Mouse (Mus musculus): Measurements from ENCODE around the gene Tmem233. TPM values are rescaled to one million over a fixed set of nuclear protein-coding genes. Genes with fewer than 3 reads are reported as not detected.

The Tmem233 gene
- polyA plus RNA-seq, 1 experiment: not detected

- no peaks in the 10 kb centered on the region for H3K36me3 ChIP-seq (ENCODE audit: control insufficient read depth, insufficient read depth, low read length)
- H3K4me1 ChIP-seq (ENCODE audit: control insufficient read depth, insufficient read depth, low read length): no peaks in the 10 kb centered on the region
Measured at GRCm38 (mm10) chr5:116048321-116048720, 34.7 kb downstream of the Tmem233 start.

GRCm38 (mm10) chr5:116046246-116046645, 36.8 kb downstream of the Tmem233 start:
- H3K36me3 ChIP-seq (ENCODE audit: control insufficient read depth, insufficient read depth, low read length): no peaks in the 10 kb centered on the region
- H3K4me3 ChIP-seq (ENCODE audit: control insufficient read depth, low read depth, low read length): no peak overlapping the region
- no peaks in the 10 kb centered on the region for H3K4me1 ChIP-seq (ENCODE audit: control insufficient read depth, insufficient read depth, low read length)
- TF ChIP-seq POLR2A (IDR thresholded peaks at IDR 0.05; ENCODE audit: control insufficient read depth, low read depth, low read length) (no peak), CTCF (IDR thresholded peaks at IDR 0.05; ENCODE audit: control insufficient read depth, insufficient read depth, insufficient replicate concordance, low read depth, low read length) (no peak)
- H3K27ac ChIP-seq (ENCODE audit: control insufficient read depth, insufficient read depth, low read depth, low read length): no peak overlapping the region
- H3K27me3 ChIP-seq (ENCODE audit: control insufficient read depth, insufficient read depth, low read length): no peaks in the 10 kb centered on the region

More at GRCm38 (mm10) chr5:116048321-116048720, 34.7 kb downstream of the Tmem233 start:
- Histone ChIP-seq H3K27me3 (ENCODE audit: control insufficient read depth, insufficient read depth, low read length) (no peaks in the 10 kb centered on the region), H3K27ac (ENCODE audit: control insufficient read depth, insufficient read depth, low read depth, low read length) (no peak overlapping the region), H3K4me3 (ENCODE audit: control insufficient read depth, low read depth, low read length) (no peak overlapping the region)
- TF ChIP-seq CTCF (IDR thresholded peaks at IDR 0.05; ENCODE audit: control insufficient read depth, insufficient read depth, insufficient replicate concordance, low read depth, low read length) (no peak), POLR2A (IDR thresholded peaks at IDR 0.05; ENCODE audit: control insufficient read depth, low read depth, low read length) (no peak)

GRCm38 (mm10) chr5:116045581-116045980, 37.5 kb downstream of the Tmem233 start:
- no peaks in the 10 kb centered on the region for H3K4me1 ChIP-seq (ENCODE audit: control insufficient read depth, insufficient read depth, low read length)
- H3K4me3 ChIP-seq (ENCODE audit: control insufficient read depth, low read depth, low read length): no peak overlapping the region
- no peaks in the 10 kb centered on the region for H3K27me3 ChIP-seq (ENCODE audit: control insufficient read depth, insufficient read depth, low read length)

GRCm38 (mm10) chr5:116042241-116042640, 40.8 kb downstream of the Tmem233 start:
- H3K27ac ChIP-seq (ENCODE audit: control insufficient read depth, insufficient read depth, low read depth, low read length): no peak overlapping the region
- no peak for TF ChIP-seq CTCF (IDR thresholded peaks at IDR 0.05; ENCODE audit: control insufficient read depth, insufficient read depth, insufficient replicate concordance, low read depth, low read length)
- no peak for TF ChIP-seq POLR2A (IDR thresholded peaks at IDR 0.05; ENCODE audit: control insufficient read depth, low read depth, low read length)
- H3K4me3 ChIP-seq (ENCODE audit: control insufficient read depth, low read depth, low read length): no peak overlapping the region
- no peaks in the 10 kb centered on the region for H3K27me3 ChIP-seq (ENCODE audit: control insufficient read depth, insufficient read depth, low read length)
- no peaks in the 10 kb centered on the region for H3K36me3 ChIP-seq (ENCODE audit: control insufficient read depth, insufficient read depth, low read length)
- peaks cover 7% of the 10 kb centered on the region for H3K4me1 ChIP-seq (ENCODE audit: control insufficient read depth, insufficient read depth, low read length)

More at GRCm38 (mm10) chr5:116045581-116045980, 37.5 kb downstream of the Tmem233 start:
- Histone ChIP-seq H3K27ac (ENCODE audit: control insufficient read depth, insufficient read depth, low read depth, low read length) (no peak overlapping the region), H3K36me3 (ENCODE audit: control insufficient read depth, insufficient read depth, low read length) (no peaks in the 10 kb centered on the region)
- no peak for TF ChIP-seq CTCF (IDR thresholded peaks at IDR 0.05; ENCODE audit: control insufficient read depth, insufficient read depth, insufficient replicate concordance, low read depth, low read length)
- no peak for TF ChIP-seq POLR2A (IDR thresholded peaks at IDR 0.05; ENCODE audit: control insufficient read depth, low read depth, low read length)

GRCm38 (mm10) chr5:116039706-116040105, 43.3 kb downstream of the Tmem233 start:
- Histone ChIP-seq H3K36me3 (ENCODE audit: control insufficient read depth, insufficient read depth, low read length) (no peaks in the 10 kb centered on the region), H3K27ac (ENCODE audit: control insufficient read depth, insufficient read depth, low read depth, low read length) (no peak overlapping the region), H3K4me1 (ENCODE audit: control insufficient read depth, insufficient read depth, low read length) (peaks cover 7% of the 10 kb centered on the region), H3K4me3 (ENCODE audit: control insufficient read depth, low read depth, low read length) (no peak overlapping the region), H3K27me3 (ENCODE audit: control insufficient read depth, insufficient read depth, low read length) (no peaks in the 10 kb centered on the region)
- no peak for TF ChIP-seq CTCF (IDR thresholded peaks at IDR 0.05; ENCODE audit: control insufficient read depth, insufficient read depth, insufficient replicate concordance, low read depth, low read length)
- TF ChIP-seq POLR2A (IDR thresholded peaks at IDR 0.05; ENCODE audit: control insufficient read depth, low read depth, low read length): no peak

GRCm38 (mm10) chr5:116037731-116038130, 45.3 kb downstream of the Tmem233 start:
- Histone ChIP-seq H3K4me1 (ENCODE audit: control insufficient read depth, insufficient read depth, low read length) (peaks cover 7% of the 10 kb centered on the region), H3K27me3 (ENCODE audit: control insufficient read depth, insufficient read depth, low read length) (no peaks in the 10 kb centered on the region), H3K27ac (ENCODE audit: control insufficient read depth, insufficient read depth, low read depth, low read length) (peak overlapping the region; percentile 68; the same call in 1 of the 2 replicates), H3K4me3 (ENCODE audit: control insufficient read depth, low read depth, low read length) (peak overlapping the region; percentile 86), H3K36me3 (ENCODE audit: control insufficient read depth, insufficient read depth, low read length) (no peaks in the 10 kb centered on the region)
- TF ChIP-seq CTCF (IDR thresholded peaks at IDR 0.05; ENCODE audit: control insufficient read depth, insufficient read depth, insufficient replicate concordance, low read depth, low read length): no peak
- TF ChIP-seq POLR2A (IDR thresholded peaks at IDR 0.05; ENCODE audit: control insufficient read depth, low read depth, low read length): peak; percentile 23; the same call in 1 of the 2 replicates

GRCm38 (mm10) chr5:116036465-116036864, 46.6 kb downstream of the Tmem233 start:
- Histone ChIP-seq H3K4me3 (ENCODE audit: control insufficient read depth, low read depth, low read length) (no peak overlapping the region), H3K27ac (ENCODE audit: control insufficient read depth, insufficient read depth, low read depth, low read length) (no peak overlapping the region), H3K36me3 (ENCODE audit: control insufficient read depth, insufficient read depth, low read length) (no peaks in the 10 kb centered on the region), H3K4me1 (ENCODE audit: control insufficient read depth, insufficient read depth, low read length) (peaks cover 7% of the 10 kb centered on the region), H3K27me3 (ENCODE audit: control insufficient read depth, insufficient read depth, low read length) (no peaks in the 10 kb centered on the region)
- TF ChIP-seq POLR2A (IDR thresholded peaks at IDR 0.05; ENCODE audit: control insufficient read depth, low read depth, low read length) (no peak), CTCF (IDR thresholded peaks at IDR 0.05; ENCODE audit: control insufficient read depth, insufficient read depth, insufficient replicate concordance, low read depth, low read length) (no peak)
